ENCODE assay signal across 14 mouse cellular contexts in genomic region chr2:79193851-79194250, GRCm38 (mm10).
A peak's percentile ranks its signal among the peaks of the same experiment; 100 is the strongest.
DNase-seq lines count a peak whose midpoint lies in the region; ATAC-seq lines count a peak whose summit lies in the region.
"Had no signal": no experiment of that assay in that cellular context is flagged by ENCODE, and none has a peak within 500 bp of the region (broad histone marks: within the 10 kb centered on the region; RNA-seq: fewer than 3 reads in every experiment).

No protein-coding gene starts in this region.

- peak; percentile 5 to 10 for DNase-seq in kidney, postnatal 36 days
- DNase-seq in kidney, postnatal 4 days: no peak
- peak; percentile 24 for DNase-seq in adrenal gland, postnatal 14 days
- DNase-seq in lung, postnatal 25 days (ENCODE audit: low spot score): peak; percentile 23
- peak; percentile 7 for DNase-seq in skeletal muscle tissue, adult 2 months (ENCODE audit: low read depth, low spot score)
- no peak for DNase-seq in embryo, embryonic 9.5 days (ENCODE audit: extremely low spot score)
- DNase-seq: cerebellum, adult 11 months; cerebellum, postnatal 14 days; forebrain, postnatal 0 days; gastrocnemius, postnatal 36 days; lung, embryonic 14.5 days; right cerebral cortex, postnatal 14 days had no signal

- no peak for ATAC-seq in cerebellum, adult (ENCODE audit: insufficient number of reproducible peaks, low FRiP score, low TSS enrichment)
- ATAC-seq: forebrain, postnatal 0 days; liver, embryonic 12.5 days had no signal

Comparison
In these comparisons a context has a peak if more than half of its experiments do, and no peak if none do; other contexts are left out.
1. DNase-seq: peak in kidney, postnatal 36 days (2 of 2), adrenal gland, postnatal 14 days (single experiment), lung, postnatal 25 days (single experiment) and skeletal muscle tissue, adult 2 months (single experiment); none in kidney, postnatal 4 days (0 of 2) and embryo, embryonic 9.5 days (single experiment).